In genomic region chr2:122629871-122630270, GRCm38 (mm10) we compare ENCODE assay signal across 8 mouse cellular contexts. TPM values are rescaled to one million over a fixed set of nuclear protein-coding genes. Genes with fewer than 3 reads are reported as not detected.
DNase-seq lines count a peak whose midpoint lies in the region; ATAC-seq and TF ChIP-seq lines count a peak whose summit lies in the region.

No protein-coding gene starts in this region.

- TF ChIP-seq CTCF in CH12.LX (conservative IDR thresholded peaks at IDR 0.05 in 1 of 2, IDR thresholded peaks at IDR 0.05 in 1 of 2; ENCODE audit: low read depth in 2 of 2, low read length in 2 of 2), result no peak

- TF ChIP-seq POLR2A in CH12.LX (IDR thresholded peaks at IDR 0.05; ENCODE audit: low read depth, low read length), result no peak

- H3K9me3 ChIP-seq in CH12.LX (replicated peaks; ENCODE audit: low read length), result no peaks in the 10 kb centered on the region
- H3K9me3 ChIP-seq in hindbrain, embryonic 12.5 days (replicated peaks), result no peaks in the 10 kb centered on the region

- H3K27me3 ChIP-seq in CH12.LX (replicated peaks), result no peaks in the 10 kb centered on the region
- peaks cover 7% of the 10 kb centered on the region; the same call in 1 of the 2 replicates for H3K27me3 ChIP-seq in hindbrain, embryonic 12.5 days

- no peak for TF ChIP-seq EP300 in CH12.LX (IDR thresholded peaks at IDR 0.05; ENCODE audit: low read length)

- H3K36me3 ChIP-seq in CH12.LX (replicated peaks in 1 of 2; ENCODE audit: control insufficient read depth in 1 of 2, insufficient read depth in 1 of 2, low read length in 1 of 2), result peaks cover 16 to 26% of the 10 kb centered on the region in 2 experiments
- peaks cover 16% of the 10 kb centered on the region for H3K36me3 ChIP-seq in hindbrain, embryonic 12.5 days
- H3K36me3 ChIP-seq in macrophage (ENCODE audit: inconsistent target), result peaks cover 4% of the 10 kb centered on the region; the same call in 1 of the 2 replicates

- peak; percentile 18 for DNase-seq in cerebellum, adult 8-10 months
- no peak for DNase-seq in cerebellum, adult 11-12 months
- DNase-seq in CH12.LX (ENCODE audit: extremely low read depth), result no peak
- DNase-seq in natural killer cell, adult 2 months (ENCODE audit: low spot score in 2 of 2), result no peak
- DNase-seq in gastrocnemius, adult 18-20 months (ENCODE audit: low spot score), result no peak
- no peak for DNase-seq in frontal cortex, postnatal 25 days (ENCODE audit: low spot score in 2 of 2)

- in situ Hi-C loops in CH12.LX (cut with MboI; ENCODE audit: low pct_ligation_motif_present, low pct_unique_long_range_greater_than_20kb, low sequenced_read_pairs), result loop anchor here (10.0 kb wide), 2 partner anchors 55 to 125 kb away; no protein-coding TSS in a partner anchor

- TF ChIP-seq RAD21 in CH12.LX (IDR thresholded peaks at IDR 0.05; ENCODE audit: low read depth, low read length), result no peak

- H3K9ac ChIP-seq in CH12.LX (ENCODE audit: insufficient read depth, low read depth), result peak overlapping the region; percentile 21
- no peak overlapping the region for H3K9ac ChIP-seq in hindbrain, embryonic 12.5 days

- ATAC-seq in hindbrain, embryonic 12.5 days (ENCODE audit: low FRiP score), result no peak; the same call in 1 of the 2 replicates

- H3K4me3 ChIP-seq in CH12.LX (replicated peaks in 1 of 3; ENCODE audit: low read depth in 2 of 3, low read length in 2 of 3, poor library complexity in 1 of 3), result peak overlapping the region in 2 of 3 experiments; percentile 70 to 92
- H3K4me3 ChIP-seq in hindbrain, embryonic 12.5 days, result no peak overlapping the region
- H3K4me3 ChIP-seq in macrophage (ENCODE audit: inconsistent target), result peak overlapping the region; percentile 14

- H3K27ac ChIP-seq in CH12.LX (ENCODE audit: insufficient read depth, low read depth) (peak overlapping the region; percentile 42; the same call in 1 of the 2 replicates), macrophage (no peak overlapping the region)
- H3K27ac ChIP-seq in hindbrain, embryonic 12.5 days, result no peak overlapping the region

- H3K4me1 ChIP-seq in CH12.LX (ENCODE audit: control insufficient read depth in 1 of 2, insufficient read depth in 2 of 2), result peaks cover 0 to 16% of the 10 kb centered on the region in 2 experiments; a peak in 2 of 4 replicates
- peaks cover 12% of the 10 kb centered on the region for H3K4me1 ChIP-seq in hindbrain, embryonic 12.5 days

- peaks cover 14% of the 10 kb centered on the region for H3K79me2 ChIP-seq in CH12.LX (replicated peaks; ENCODE audit: control insufficient read depth, extremely low read depth, insufficient read depth, poor library complexity, severe bottlenecking)
- peaks cover 12% of the 10 kb centered on the region for H3K79me2 ChIP-seq in macrophage (ENCODE audit: inconsistent target)

- 70% methylated on average over 6 of the region's 6 CpGs for WGBS in hindbrain, embryonic 12.5 days
- WGBS in macrophage (ENCODE audit: missing documents), result 71% methylated on average over 5 of the region's 6 CpGs

- peak overlapping the region; percentile 91 for H3K4me2 ChIP-seq in CH12.LX (ENCODE audit: insufficient read depth, low read depth, poor library complexity, severe bottlenecking)
- H3K4me2 ChIP-seq in hindbrain, embryonic 12.5 days (replicated peaks), result peak overlapping the region; percentile 97

- dilution Hi-C loops in CH12.LX (cut with MboI; ENCODE audit: extremely low pct_ligation_motif_present, extremely low pct_unique_long_range_greater_than_20kb, low sequenced_read_pairs), result no loop called here

TF ChIP-seq in CH12.LX, 34 proteins besides CTCF, POLR2A, EP300 and RAD21:
- TF ChIP-seq NRF1 (IDR thresholded peaks at IDR 0.05; ENCODE audit: low read depth, low read length), result no peak
- no peak for TF ChIP-seq PAX5 (IDR thresholded peaks at IDR 0.05; ENCODE audit: low read length)
- no peak for TF ChIP-seq KAT2A (IDR thresholded peaks at IDR 0.05; ENCODE audit: insufficient replicate concordance, low read length)
- no peak for TF ChIP-seq NELFE (IDR thresholded peaks at IDR 0.05; ENCODE audit: low read depth, low read length)
- no peak for TF ChIP-seq HCFC1 (IDR thresholded peaks at IDR 0.05; ENCODE audit: low read depth, low read length)
- no peak; the same call in 1 of the 2 replicates for TF ChIP-seq ELF1 (IDR thresholded peaks at IDR 0.05; ENCODE audit: low read depth, low read length)

RNA-seq across cellular contexts. Expression of gene AA467197, which starts 6.9 kb away (rescaled TPM):
- total RNA-seq in CH12.LX (2012; rRNA removed) (13.7 and 30.4 TPM in 2 replicates), CH12.LX (2014; rRNA removed) (6.4 and 6.6 TPM in 2 replicates)
- polyA plus RNA-seq in CH12.LX (2012; ENCODE audit: insufficient read length, low read depth) (3.1 and 3.7 TPM in 2 replicates), macrophage (2018) (1.6 to 4.9 TPM (median 3.7 TPM) in 3 replicates)
- 0.34 and 0.84 TPM in 2 replicates for polyA plus RNA-seq in hindbrain, embryonic 12.5 days (2016; fragmentation: Nextera tagmentation; extraction: Ambion mirVana)
- 10 to 100 TPM in 4 of 26 experiments, 1 to 10 TPM in 11, not detected in 11; 1.4 to 56.7 (median 4.3) TPM for total RNA-seq in macrophage (2018; cell fraction: chromatin; rRNA removed)
- 10 to 100 TPM in 12 of 26 experiments, 1 to 10 TPM in 12, under 1 TPM in 2; 0.58 to 56.6 (median 9.0) TPM for total RNA-seq in macrophage (2018; cell fraction: cytosol; rRNA removed)
- total RNA-seq in macrophage (2018; cell fraction: nucleus; rRNA removed), result 10 to 100 TPM in 10 of 26 experiments, 1 to 10 TPM in 9, under 1 TPM in 1, not detected in 6; 0.96 to 43.2 (median 9.2) TPM
- not detected for total RNA-seq in gastrocnemius, adult 18-20 months (2021)

RNA-seq across cellular contexts. Expression of gene Gatm, which starts 18.8 kb away (rescaled TPM):
- 35.9 and 46.0 TPM in 2 replicates for total RNA-seq in CH12.LX (2012; rRNA removed)
- 23.3 and 25.0 TPM in 2 replicates for total RNA-seq in CH12.LX (2014; rRNA removed)
- 8.8 and 13.0 TPM in 2 replicates for polyA plus RNA-seq in CH12.LX (2012; ENCODE audit: insufficient read length, low read depth)
- 18.1 and 21.4 TPM in 2 replicates for polyA plus RNA-seq in hindbrain, embryonic 12.5 days (2016; fragmentation: Nextera tagmentation; extraction: Ambion mirVana)
- 10 to 100 TPM in 18 of 26 experiments, 1 to 10 TPM in 8; 4.1 to 57.7 (median 18.4) TPM for total RNA-seq in macrophage (2018; cell fraction: chromatin; rRNA removed)
- total RNA-seq in macrophage (2018; cell fraction: cytosol; rRNA removed), result 10 to 100 TPM; 23.2 to 54.3 (median 32.9) TPM
- 10 to 100 TPM; 10.2 to 73.4 (median 24.0) TPM for total RNA-seq in macrophage (2018; cell fraction: nucleus; rRNA removed)
- 26.1 to 69.5 TPM (median 54.1 TPM) in 3 replicates for polyA plus RNA-seq in macrophage (2018)
- total RNA-seq in gastrocnemius, adult 18-20 months (2021), result 1 to 10 TPM; 4.8 to 5.4 TPM
